Mouse (Mus musculus) hindbrain, embryonic 14.5 days (tissue): ENCODE data around the gene Ifna5. TPM values are rescaled to one million over a fixed set of nuclear protein-coding genes. Genes with fewer than 3 reads are reported as not detected.

Source experiments
- ATAC-seq: fragments of 200-750 bp; cut with Nextera tagmentation; 2 replicates; pipeline ENCODE4 v1.8.0; 2017; ENCODE audit warnings: moderate number of reproducible peaks, mild to moderate bottlenecking, moderate TSS enrichment, moderate library complexity; ENCODE audit not compliant: low FRiP score
- DNase-seq: peaks from one replicate; pipeline ENCODE4 v3.0.0-alpha.2; 2015; ENCODE audit warnings: low spot score
- H3K27ac ChIP-seq: fragments of 300-500 bp; sonication (generic); 2 replicates; pipeline ENCODE4 v1.5.1; 2014; ENCODE audit warnings: mild to moderate bottlenecking, moderate library complexity
- H3K27me3 ChIP-seq: fragments of 300-500 bp; sonication (generic); 2 replicates; pipeline ENCODE4 v1.6.1; 2014; ENCODE audit warnings: mild to moderate bottlenecking, low read length, mixed read lengths; ENCODE audit not compliant: control insufficient read depth, insufficient read depth
- H3K36me3 ChIP-seq: fragments of 300-500 bp; sonication (generic); replicated peaks from 2 replicates; pipeline ENCODE4 v1.6.1; 2014; ENCODE audit not compliant: control insufficient read depth, insufficient read depth
- H3K4me1 ChIP-seq: fragments of 300-500 bp; sonication (generic); replicated peaks from 2 replicates; pipeline ENCODE4 v1.6.1; 2014; ENCODE audit warnings: antibody characterized with exemption, low read length, mixed read lengths; ENCODE audit not compliant: control insufficient read depth, insufficient read depth
- H3K4me2 ChIP-seq: fragments of 300-500 bp; sonication (generic); replicated peaks from 2 replicates; pipeline ENCODE4 v1.6.1; 2014; ENCODE audit warnings: mild to moderate bottlenecking, moderate library complexity
- H3K4me3 ChIP-seq: fragments of 300-500 bp; sonication (generic); replicated peaks from 2 replicates; pipeline ENCODE4 v1.5.1; 2014; ENCODE audit warnings: mild to moderate bottlenecking, low read length
- H3K9ac ChIP-seq: fragments of 300-500 bp; sonication (generic); 2 replicates; pipeline ENCODE4 v1.6.1; 2014
- H3K9me3 ChIP-seq: fragments of 300-500 bp; sonication (generic); 2 replicates; pipeline ENCODE4 v1.6.1; 2016; ENCODE audit warnings: low read length; ENCODE audit not compliant: control insufficient read depth
- WGBS: fragments of 180-500 bp; shearing (Covaris S2); extraction: QIAGEN DNeasy Blood & Tissue Kit; methylation state at CpG from one replicate; pipeline ENCODE4 v1.1.7; 2014; 5-methylcytosine and 5-hydroxymethylcytosine counted together
- polyA plus RNA-seq: library from polyadenylated mRNA; unstranded; fragments of >200 nt; fragmentation: Nextera tagmentation; extraction: Ambion mirVana; gene quantifications from 2 replicates; pipeline ENCODE4 v1.2.1, GENCODE M21; 2014

Gene Ifna5
- polyA plus RNA-seq, 1 experiment from 2014 or later = not detected

DNA sequence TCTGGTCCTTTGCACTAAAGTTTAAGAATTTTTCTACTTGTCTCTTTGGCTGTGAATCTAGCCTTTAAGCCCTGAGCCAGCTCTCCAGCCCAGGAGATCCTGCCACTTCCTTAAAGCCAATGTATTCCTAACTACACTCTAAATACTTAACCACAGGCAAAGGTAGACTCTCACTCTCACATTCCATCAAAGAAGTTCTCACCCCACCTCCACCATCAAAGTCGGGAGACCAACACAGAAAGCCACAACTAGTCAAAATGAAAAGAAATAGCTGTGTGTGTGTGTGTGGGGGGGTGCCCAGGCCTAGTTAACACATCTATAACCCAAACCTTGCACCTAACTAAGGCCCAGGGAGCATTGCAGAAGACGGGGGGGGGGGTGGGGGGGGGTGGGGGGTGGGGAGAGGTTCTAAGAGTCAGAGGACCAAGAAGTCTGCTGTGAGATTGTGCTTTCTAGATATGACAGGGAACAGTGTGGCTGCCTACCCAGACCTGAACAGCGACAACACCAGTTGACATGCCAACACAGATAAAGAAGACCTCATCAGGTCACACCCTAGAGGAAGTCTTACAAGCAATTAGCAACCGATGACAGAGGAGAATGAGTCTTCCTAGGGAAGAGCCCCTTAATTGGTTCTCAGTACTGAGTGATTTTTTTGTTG, 40.2 kb downstream of the Ifna5 start:
- no peak for DNase-seq
- Histone ChIP-seq H3K4me3 (no peak overlapping the region), H3K4me1 (no peaks in the 10 kb centered on the region), H3K9me3 (no peaks in the 10 kb centered on the region), H3K27ac (no peak overlapping the region), H3K9ac (no peak overlapping the region), H3K27me3 (no peaks in the 10 kb centered on the region), H3K36me3 (no peaks in the 10 kb centered on the region), H3K4me2 (no peak overlapping the region)
- WGBS = 87% methylated on average over 4 of the region's 4 CpGs
- no peak for ATAC-seq

DNA sequence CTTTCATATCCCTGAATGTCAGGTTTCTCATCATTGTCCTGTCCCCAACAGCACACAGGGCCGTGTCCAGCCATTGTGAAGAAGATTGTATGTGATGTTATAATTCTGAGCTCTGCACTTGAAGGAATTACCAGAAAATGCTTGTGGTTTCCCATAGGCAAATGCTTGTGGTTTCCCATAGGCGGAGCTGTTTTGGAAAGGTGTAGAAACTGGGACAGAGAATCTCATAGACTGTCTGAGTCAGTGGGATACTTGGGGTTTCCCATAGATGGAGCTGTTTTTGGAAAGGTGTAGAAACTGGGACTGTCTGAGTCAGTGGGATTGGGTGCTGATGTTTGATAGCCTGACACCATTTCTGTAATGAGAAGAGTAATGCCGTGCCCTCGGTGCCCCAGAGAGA, 41.2 kb downstream of the Ifna5 start:
- no peak overlapping the region for H3K4me3 ChIP-seq
- no peaks in the 10 kb centered on the region for H3K36me3 ChIP-seq
- WGBS = 84% methylated on average over 4 of the region's 4 CpGs
- H3K4me2 ChIP-seq = no peak overlapping the region
- H3K4me1 ChIP-seq = no peaks in the 10 kb centered on the region
- DNase-seq (no peak), ATAC-seq (no peak)
- H3K9me3 ChIP-seq = no peaks in the 10 kb centered on the region
- no peaks in the 10 kb centered on the region for H3K27me3 ChIP-seq
- H3K9ac ChIP-seq = no peak overlapping the region
- H3K27ac ChIP-seq = no peak overlapping the region

DNA sequence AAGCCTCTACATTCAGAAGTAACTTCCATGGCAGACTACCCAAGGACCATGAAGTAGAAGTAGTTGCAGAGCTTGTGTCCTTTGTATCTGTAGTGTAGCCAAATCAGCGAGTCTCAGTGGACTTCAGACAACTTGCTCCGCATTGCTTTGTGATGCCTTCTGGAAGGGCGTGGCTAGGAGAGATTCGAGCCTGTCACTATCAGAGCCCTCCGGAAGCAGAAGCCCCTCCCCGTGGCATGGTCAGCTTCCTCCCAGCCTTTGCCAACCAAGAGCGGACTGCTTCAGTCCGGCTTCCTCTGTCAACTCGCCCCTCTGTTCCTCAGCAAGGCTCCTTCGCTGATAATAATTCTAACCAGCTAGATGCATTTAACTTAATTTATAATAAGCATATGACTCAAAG, 42.9 kb downstream of the Ifna5 start:
- Histone ChIP-seq H3K4me3 (no peak overlapping the region), H3K27ac (no peak overlapping the region), H3K9ac (no peak overlapping the region), H3K9me3 (no peaks in the 10 kb centered on the region), H3K27me3 (no peaks in the 10 kb centered on the region), H3K4me1 (no peaks in the 10 kb centered on the region), H3K4me2 (no peak overlapping the region), H3K36me3 (no peaks in the 10 kb centered on the region)
- WGBS = 47% methylated on average over 10 of the region's 10 CpGs
- no peak for DNase-seq
- ATAC-seq = no peak

DNA sequence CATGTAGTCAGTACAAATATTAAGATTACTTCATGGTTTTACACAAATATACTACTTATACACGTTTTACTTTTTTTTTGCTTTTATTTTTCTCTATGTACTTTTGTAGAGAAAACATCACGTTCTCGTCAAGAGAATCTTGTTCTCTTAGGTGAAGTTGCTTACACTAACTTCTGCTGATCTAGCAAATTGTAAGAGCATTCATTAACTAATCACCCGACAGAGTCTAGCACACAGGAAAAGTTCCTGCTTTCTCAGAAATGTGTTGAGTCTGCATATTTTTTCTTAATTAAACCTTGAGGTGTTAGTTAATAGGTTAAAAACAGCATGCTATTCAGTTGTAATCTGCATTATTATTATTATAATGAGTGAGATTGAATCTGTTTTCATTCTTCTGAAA, 43.4 kb downstream of the Ifna5 start:
- no peak overlapping the region for H3K9ac ChIP-seq
- 81% methylated on average over 4 of the region's 4 CpGs for WGBS

GRCm38 (mm10) chr4:88880101-88880500, 44.8 kb downstream of the Ifna5 start, which contains the start of gene Ifne:
Gene Ifne (minus strand): TSS chr4:88880201.
- no peak for ATAC-seq

More for the DNA sequence above, 43.4 kb downstream of the Ifna5 start:
- H3K36me3 ChIP-seq = no peaks in the 10 kb centered on the region
- no peak overlapping the region for H3K4me2 ChIP-seq
- no peaks in the 10 kb centered on the region for H3K9me3 ChIP-seq
- no peak for ATAC-seq
- H3K27me3 ChIP-seq = no peaks in the 10 kb centered on the region
- H3K4me3 ChIP-seq = no peak overlapping the region
- no peaks in the 10 kb centered on the region for H3K4me1 ChIP-seq
- no peak overlapping the region for H3K27ac ChIP-seq
- no peak for DNase-seq

More at GRCm38 (mm10) chr4:88880101-88880500, 44.8 kb downstream of the Ifna5 start, which contains the start of gene Ifne:
- H3K27ac ChIP-seq = no peak within 1 kb of the TSS
- H3K4me2 ChIP-seq = no peak within 1 kb of the TSS
- H3K27me3 ChIP-seq = no peaks in the 10 kb centered on the region
- no peak within 1 kb of the TSS for H3K4me3 ChIP-seq
- no peaks in the 10 kb centered on the region for H3K4me1 ChIP-seq
- no peaks in the 10 kb centered on the region for H3K9me3 ChIP-seq
- no peak for DNase-seq
- WGBS = 88% methylated on average over 8 of the region's 8 CpGs
- H3K36me3 ChIP-seq = no peaks in the 10 kb centered on the region
- no peak within 1 kb of the TSS for H3K9ac ChIP-seq

Other genes with a start within 250 kb of the Ifna5 start
- gene Ifna9, start 243.1 kb upstream of the Ifna5 start, polyA plus RNA-seq = not detected in 2 replicates
- not detected in 2 replicates for gene Ifna12, start 232.1 kb upstream of the Ifna5 start, polyA plus RNA-seq
- gene C87499, start 201.1 kb upstream of the Ifna5 start, polyA plus RNA-seq = not detected in 2 replicates
- gene Ifna13, start 191.1 kb upstream of the Ifna5 start, polyA plus RNA-seq = not detected in 2 replicates
- not detected in 2 replicates for gene Ifna16, start 158.6 kb upstream of the Ifna5 start, polyA plus RNA-seq
- not detected in 2 replicates for gene Ifna2, start 151.6 kb upstream of the Ifna5 start, polyA plus RNA-seq
- not detected in 2 replicates for gene Ifnab, start 144.2 kb upstream of the Ifna5 start, polyA plus RNA-seq
- gene Gm26566, start 113.7 kb upstream of the Ifna5 start, polyA plus RNA-seq = 2.4 and 3.2 TPM in 2 replicates
- gene Klhl9, start 113.1 kb upstream of the Ifna5 start, polyA plus RNA-seq = 144 and 155 TPM in 2 replicates
- gene Gm13271, start 80.7 kb upstream of the Ifna5 start, polyA plus RNA-seq = not detected in 2 replicates
- gene Gm13283, start 75.4 kb upstream of the Ifna5 start, polyA plus RNA-seq = 0.15 TPM in 1 of 2 replicates, not detected in the other
- gene Gm13290, start 61.7 kb upstream of the Ifna5 start, polyA plus RNA-seq = not detected in 2 replicates
- gene Gm13289, start 58.6 kb upstream of the Ifna5 start, polyA plus RNA-seq = not detected in 2 replicates
- gene Gm13272, start 55.7 kb upstream of the Ifna5 start, polyA plus RNA-seq = not detected in 2 replicates
- gene Ifnz, start 53.4 kb upstream of the Ifna5 start, polyA plus RNA-seq = not detected in 2 replicates
- gene Gm13276, start 49.8 kb upstream of the Ifna5 start, polyA plus RNA-seq = not detected in 2 replicates
- not detected in 2 replicates for gene Gm13277, start 46.9 kb upstream of the Ifna5 start, polyA plus RNA-seq
- gene Gm13278, start 44.0 kb upstream of the Ifna5 start, polyA plus RNA-seq = not detected in 2 replicates
- not detected in 2 replicates for gene Gm13275, start 41.0 kb upstream of the Ifna5 start, polyA plus RNA-seq
- not detected in 2 replicates for gene Gm13279, start 38.1 kb upstream of the Ifna5 start, polyA plus RNA-seq
- 0.16 TPM in 1 of 2 replicates, not detected in the other for gene Gm13285, start 35.9 kb upstream of the Ifna5 start, polyA plus RNA-seq
- gene Gm13287, start 32.3 kb upstream of the Ifna5 start, polyA plus RNA-seq = not detected in 2 replicates
- not detected in 2 replicates for gene Gm13288, start 30.0 kb upstream of the Ifna5 start, polyA plus RNA-seq
- not detected in 2 replicates for gene Ifna7, start 19.3 kb upstream of the Ifna5 start, polyA plus RNA-seq
- gene Ifna11, start 15.6 kb upstream of the Ifna5 start, polyA plus RNA-seq = not detected in 2 replicates
- gene Ifna6, start 8.1 kb upstream of the Ifna5 start, polyA plus RNA-seq = not detected in 2 replicates
- gene Ifna4, start 6.3 kb downstream of the Ifna5 start, polyA plus RNA-seq = not detected in 2 replicates
- gene Ifna1, start 14.6 kb downstream of the Ifna5 start, polyA plus RNA-seq = not detected in 2 replicates
- not detected in 2 replicates for gene Ifne, start 44.7 kb downstream of the Ifna5 start, polyA plus RNA-seq